Mouse (Mus musculus) small intestine, adult 10 weeks (tissue): ENCODE data around the gene Prox2. TPM values are rescaled to one million over a fixed set of nuclear protein-coding genes. Genes with fewer than 3 reads are reported as not detected.

Experiments used
- polyA plus RNA-seq: library from polyadenylated mRNA; stranded (reverse); fragments of 350-450 nt; fragmentation: Illumina TruSeq; extraction: RNeasy Lipid Tissue Mini Kit (QIAGEN cat#74804); gene quantifications from one replicate; pipeline ENCODE4 v1.2.3, GENCODE M21; 2014; ENCODE audit warnings: low replicate concordance

Gene Prox2
- polyA plus RNA-seq = 0.19 TPM

GRCm38 (mm10) chr12:85110698-85111592 is at the start of gene Prox2, which contains the start of gene Dlst:
Gene Prox2, minus strand, starts transcription at chr12:85110759.
Gene Dlst, plus strand, starts transcription at chr12:85110833.

GRCm38 (mm10) chr12:85151002-85151774 is 40.6 kb upstream of the Prox2 start, which contains the start of gene Rps6kl1:
Gene Rps6kl1, minus strand, starts transcription at chr12:85151264.

Other genes with a start within 250 kb of the Prox2 start
- 0.52 TPM for gene Ltbp2, start 234.2 kb downstream of the Prox2 start, polyA plus RNA-seq
- 81.7 TPM for gene Fcf1, start 139.9 kb downstream of the Prox2 start, polyA plus RNA-seq
- 19.0 TPM for gene Arel1, start 139.9 kb downstream of the Prox2 start, polyA plus RNA-seq
- gene Ylpm1, start 114.4 kb downstream of the Prox2 start, polyA plus RNA-seq = 37.5 TPM
- 427 TPM for gene Dlst, start 74 bp upstream of the Prox2 start, polyA plus RNA-seq
- gene Rps6kl1, start 40.5 kb upstream of the Prox2 start, polyA plus RNA-seq = not detected
- gene Pgf, start 67.0 kb upstream of the Prox2 start, polyA plus RNA-seq = not detected
- 1.0 TPM for gene Eif2b2, start 108.7 kb upstream of the Prox2 start, polyA plus RNA-seq
- gene Mlh3, start 159.8 kb upstream of the Prox2 start, polyA plus RNA-seq = 6.8 TPM
- gene Acyp1, start 177.7 kb upstream of the Prox2 start, polyA plus RNA-seq = 13.5 TPM
- gene Zc2hc1c, start 177.8 kb upstream of the Prox2 start, polyA plus RNA-seq = 0.19 TPM
- 26.3 TPM for gene Nek9, start 228.6 kb upstream of the Prox2 start, polyA plus RNA-seq